Mouse (Mus musculus) left cerebral cortex, adult 9 months (tissue): ENCODE measurements at regions not wholly inside any gene's neighbourhood (a gene's known extent, or its start where the extent isn't known, plus 50 kb on each side); places are given as distances from the start of the nearest gene placed in this dataset.

ENCODE experiments used
- DNase-seq, 2 experiments: peaks; one replicate each; pipeline ENCODE4 v3.0.0; 2022; ENCODE audit warnings: low spot score in 2 of 2

GRCm38 (mm10) chr5:97656167-97656924 is 199.5 kb upstream of the Gk2 start:
- no peak for DNase-seq

GRCm38 (mm10) chr5:97655266-97655665 is 198.4 kb upstream of the Gk2 start:
- no peak for DNase-seq

- DNase-seq: no peak
These were observed 197.6 kb upstream of the Gk2 start for GRCm38 (mm10) chr5:97654414-97654813.

GRCm38 (mm10) chr5:97642251-97642650 is 185.4 kb upstream of the Gk2 start:
- DNase-seq: peak in 1 of 2 experiments; percentile 42

- DNase-seq: peak; percentile 46 to 79
These were observed 184.8 kb upstream of the Gk2 start for GRCm38 (mm10) chr5:97641646-97642045.

- DNase-seq: no peak
These were observed 179.5 kb upstream of the Gk2 start for GRCm38 (mm10) chr5:97636357-97636756.

- no peak for DNase-seq
These were observed 176.9 kb upstream of the Gk2 start for GRCm38 (mm10) chr5:97633766-97634165.

- no peak for DNase-seq
These were observed 176.0 kb upstream of the Gk2 start for GRCm38 (mm10) chr5:97632791-97633190.

- no peak for DNase-seq
These were observed 168.4 kb upstream of the Gk2 start for GRCm38 (mm10) chr5:97625200-97625599.

- DNase-seq: no peak
These were observed 163.1 kb upstream of the Gk2 start for GRCm38 (mm10) chr5:97619890-97620289.

GRCm38 (mm10) chr5:97618411-97618810 is 161.6 kb upstream of the Gk2 start:
- no peak for DNase-seq

- DNase-seq: no peak
These were observed 145.4 kb upstream of the Gk2 start for GRCm38 (mm10) chr5:97602176-97602575.

- no peak for DNase-seq
These were observed 144.6 kb upstream of the Gk2 start for GRCm38 (mm10) chr5:97601384-97601783.

GRCm38 (mm10) chr5:97598741-97599140 is 141.9 kb upstream of the Gk2 start:
- DNase-seq: peak in 1 of 2 experiments; percentile 16

- no peak for DNase-seq
These were observed 139.1 kb upstream of the Gk2 start for GRCm38 (mm10) chr5:97595916-97596315.

GRCm38 (mm10) chr5:97594081-97594480 is 137.3 kb upstream of the Gk2 start:
- no peak for DNase-seq

- DNase-seq: no peak
These were observed 125.7 kb upstream of the Gk2 start for GRCm38 (mm10) chr5:97582509-97582908.

GRCm38 (mm10) chr5:97565486-97565885 is 108.7 kb upstream of the Gk2 start:
- no peak for DNase-seq

GRCm38 (mm10) chr5:97563724-97564123 is 106.9 kb upstream of the Gk2 start:
- DNase-seq: no peak

- DNase-seq: no peak
These were observed 97.5 kb upstream of the Gk2 start for GRCm38 (mm10) chr5:97554274-97554673.

GRCm38 (mm10) chr5:97553122-97553521 is 96.3 kb upstream of the Gk2 start:
- DNase-seq: no peak

- no peak for DNase-seq
These were observed 80.9 kb upstream of the Gk2 start for GRCm38 (mm10) chr5:97537492-97538257.

GRCm38 (mm10) chr5:97533733-97534132 is 76.9 kb upstream of the Gk2 start:
- DNase-seq: no peak
